Mouse (Mus musculus): ENCODE measurements around the gene Rnf145.

Rnf145 gene

GRCm38 (mm10) chr11:44510371-44510770 lies 8.4 kb upstream of the Rnf145 start:
- DNase-seq = no peak

- DNase-seq = no peak
These were observed 6.4 kb upstream of the Rnf145 start for GRCm38 (mm10) chr11:44512044-44513025.

DNA sequence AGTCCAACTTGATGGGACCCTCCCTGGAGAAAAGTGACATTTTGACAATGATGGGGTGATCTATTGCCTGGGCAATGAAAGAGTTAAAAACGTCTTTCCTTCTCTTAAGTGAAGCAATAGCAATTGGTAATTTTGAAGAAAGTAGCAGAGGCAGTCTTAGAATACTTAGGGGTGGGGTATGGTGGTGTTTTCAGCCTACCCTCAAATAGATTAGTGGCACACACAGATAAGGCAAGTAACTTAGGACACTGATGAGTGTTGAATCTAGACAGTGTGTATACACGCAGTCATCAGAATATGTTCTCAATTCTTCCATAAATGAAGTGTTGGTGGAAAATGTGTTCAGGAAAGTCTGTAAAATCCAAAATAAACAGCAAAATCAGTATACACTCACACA lies 5.7 kb upstream of the Rnf145 start:
- no peak for DNase-seq

- DNase-seq = no peak
These were observed 4.1 kb upstream of the Rnf145 start for GRCm38 (mm10) chr11:44514666-44515065.

DNA sequence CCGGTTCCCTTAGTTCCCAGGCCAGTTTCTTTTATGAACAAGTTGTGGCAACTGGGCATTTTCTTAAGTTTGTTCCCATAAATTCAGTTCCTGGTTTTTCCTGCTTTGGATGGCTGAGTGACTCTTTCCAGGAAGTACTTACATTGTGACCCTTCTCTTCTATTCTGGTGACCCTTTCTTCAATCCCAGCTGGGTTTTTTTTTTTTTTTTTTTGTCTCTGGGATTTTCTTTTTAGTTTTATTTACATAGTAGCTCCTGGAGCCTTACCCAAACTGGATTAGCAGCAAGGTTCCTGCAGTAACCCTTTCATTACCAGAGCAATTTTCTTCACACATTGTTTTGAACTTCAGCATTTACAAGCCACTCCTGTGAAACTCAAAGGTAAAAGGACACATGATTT lies 2.4 kb upstream of the Rnf145 start:
- no peak for DNase-seq

DNA sequence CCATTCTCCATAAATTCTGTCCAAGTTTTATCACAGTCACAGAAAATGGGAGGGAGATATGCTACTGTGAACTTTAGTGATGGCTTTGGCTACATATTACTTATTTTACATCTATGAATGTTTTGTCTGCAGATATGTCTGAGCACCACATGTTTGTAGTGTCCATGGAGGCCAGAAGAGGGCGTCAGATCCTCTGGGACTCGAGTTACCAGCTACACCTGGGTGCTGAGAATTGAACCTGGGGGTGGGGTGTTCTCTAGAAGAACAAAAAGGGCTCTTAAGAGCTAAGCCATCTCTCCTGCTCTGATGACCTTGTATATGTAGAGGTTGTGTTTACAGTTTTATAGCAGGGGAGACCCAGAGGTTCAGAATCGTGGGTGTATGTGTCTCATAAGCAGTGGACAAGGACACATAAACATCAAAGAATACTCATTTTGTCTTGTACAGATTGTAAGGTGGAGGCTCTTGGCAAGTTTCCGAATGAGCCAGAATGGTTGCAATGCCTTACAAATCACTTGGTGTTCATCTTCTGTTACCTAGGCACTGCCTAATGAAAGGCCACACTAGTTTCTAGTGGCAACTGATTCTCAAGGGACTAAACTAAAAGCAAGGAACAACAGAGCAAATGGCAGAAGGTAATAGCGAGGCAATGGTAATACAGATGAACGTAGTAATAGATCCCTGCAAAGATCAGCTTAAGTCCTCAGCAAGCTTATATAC lies 1.0 kb upstream of the Rnf145 start:
- DNase-seq = no peak

- DNase-seq = no peak
These were observed 559 bp downstream of the Rnf145 start for GRCm38 (mm10) chr11:44519096-44519949.

DNA sequence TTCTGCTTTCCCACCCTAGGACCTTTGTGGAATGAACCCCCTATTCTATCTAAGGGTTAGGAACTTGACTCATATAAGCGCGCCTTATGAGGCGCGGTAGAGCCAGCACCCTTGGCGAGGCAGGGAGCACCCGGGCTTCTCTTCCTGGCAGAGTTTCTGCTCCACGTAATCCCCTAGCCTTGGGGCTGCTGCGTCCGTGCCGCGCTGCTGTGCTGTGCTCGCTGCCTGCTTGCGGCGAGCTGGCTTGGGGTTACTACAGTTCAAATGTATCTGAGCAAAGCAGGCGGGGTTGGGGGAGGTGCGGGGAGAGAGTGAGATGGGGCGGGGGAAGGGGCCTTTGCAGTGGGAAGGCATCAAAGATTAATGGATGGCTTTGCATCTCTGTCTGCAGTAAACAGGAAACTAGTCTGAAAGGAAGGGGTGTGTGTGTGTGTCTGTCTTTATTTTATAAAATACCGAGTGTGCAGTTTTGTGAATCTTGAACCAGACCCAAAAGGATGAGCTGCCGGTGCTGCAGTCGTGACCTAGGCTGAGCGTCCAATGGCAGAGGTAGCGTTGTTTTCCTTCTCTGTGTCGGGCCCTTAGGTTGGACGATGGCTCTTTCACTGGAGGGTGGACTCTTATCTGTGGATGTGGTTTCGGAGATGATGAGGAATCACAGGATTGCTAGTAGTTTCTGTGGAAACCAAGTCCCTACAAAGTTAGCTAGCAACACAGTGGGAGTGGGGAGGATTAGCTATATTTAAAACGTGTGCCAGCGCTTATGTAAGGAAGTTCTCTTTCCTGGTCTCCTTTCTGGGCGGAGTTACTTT lies 1.4 kb downstream of the Rnf145 start:
- DNase-seq = peak; percentile 75 to 76

DNA sequence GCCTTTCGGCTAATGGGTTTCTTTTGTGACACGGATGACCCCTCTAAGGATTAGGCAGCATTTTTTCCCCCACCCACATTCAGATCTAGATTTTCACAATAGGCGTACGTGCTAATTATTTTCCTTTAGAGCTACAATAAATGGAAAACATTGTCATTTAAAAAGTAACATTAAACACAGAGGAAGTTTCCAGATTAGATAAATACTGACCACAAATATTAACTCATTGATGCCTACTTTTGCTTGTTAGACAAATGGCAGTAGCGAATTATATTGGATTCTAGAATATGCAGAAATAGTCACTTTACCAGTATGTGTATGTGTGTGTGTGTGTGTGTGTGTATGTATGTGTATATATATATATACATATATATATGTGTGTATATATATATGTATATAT lies 3.8 kb downstream of the Rnf145 start:
- DNase-seq = no peak

GRCm38 (mm10) chr11:44525765-44526164 lies 7.0 kb downstream of the Rnf145 start:
- no peak for DNase-seq

GRCm38 (mm10) chr11:44526654-44527263 lies 8.0 kb downstream of the Rnf145 start:
- peak in 1 of 2 experiments; percentile 50 for DNase-seq

GRCm38 (mm10) chr11:44528560-44529199 lies 9.9 kb downstream of the Rnf145 start:
- no peak for DNase-seq

- peak; percentile 70 to 73 for DNase-seq
These were observed 10.4 kb downstream of the Rnf145 start for GRCm38 (mm10) chr11:44529200-44529599.

DNA sequence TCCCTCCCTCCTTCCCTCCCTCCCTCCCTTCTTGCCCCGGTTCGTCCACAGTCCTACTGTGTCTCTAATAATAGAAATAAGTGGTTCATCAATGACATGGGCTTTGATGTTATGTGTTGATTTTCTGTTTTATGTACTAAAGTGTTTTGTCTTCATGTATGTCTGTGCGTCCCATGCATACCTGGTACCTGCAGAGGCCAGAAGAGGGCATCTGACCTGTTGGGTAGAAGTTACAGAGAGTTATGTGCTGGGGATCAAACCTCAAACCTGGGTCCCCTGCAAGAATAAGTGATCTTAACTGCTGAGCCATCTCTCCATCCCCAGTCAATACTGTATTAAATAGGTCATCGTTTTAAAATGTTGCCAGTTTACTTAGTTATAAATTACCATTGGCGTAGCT lies 11.0 kb downstream of the Rnf145 start:
- no peak for DNase-seq

DNA sequence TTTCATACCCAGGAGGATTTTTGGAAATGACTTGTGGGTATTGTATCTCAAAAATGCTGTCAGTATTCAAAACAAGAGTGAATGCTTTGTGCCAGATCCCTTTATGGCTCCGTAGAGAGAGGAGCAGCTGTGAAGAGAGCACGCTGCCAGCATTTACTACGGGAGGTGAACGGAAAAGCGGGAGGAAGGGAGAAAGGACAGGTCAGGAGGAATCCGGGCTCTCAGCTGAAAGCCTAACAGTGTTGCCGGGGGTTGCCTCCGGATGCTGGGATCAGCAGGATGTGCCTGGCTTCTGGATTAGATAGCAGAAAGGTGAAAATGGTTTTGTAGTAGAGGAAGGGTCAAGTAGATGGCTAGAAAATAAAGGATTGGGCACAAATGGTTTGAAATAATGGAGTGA lies 11.6 kb downstream of the Rnf145 start:
- DNase-seq = no peak

GRCm38 (mm10) chr11:44530867-44531266 lies 12.1 kb downstream of the Rnf145 start:
- DNase-seq = no peak

GRCm38 (mm10) chr11:44531617-44532016 lies 12.9 kb downstream of the Rnf145 start:
- peak; percentile 64 to 75 for DNase-seq

DNA sequence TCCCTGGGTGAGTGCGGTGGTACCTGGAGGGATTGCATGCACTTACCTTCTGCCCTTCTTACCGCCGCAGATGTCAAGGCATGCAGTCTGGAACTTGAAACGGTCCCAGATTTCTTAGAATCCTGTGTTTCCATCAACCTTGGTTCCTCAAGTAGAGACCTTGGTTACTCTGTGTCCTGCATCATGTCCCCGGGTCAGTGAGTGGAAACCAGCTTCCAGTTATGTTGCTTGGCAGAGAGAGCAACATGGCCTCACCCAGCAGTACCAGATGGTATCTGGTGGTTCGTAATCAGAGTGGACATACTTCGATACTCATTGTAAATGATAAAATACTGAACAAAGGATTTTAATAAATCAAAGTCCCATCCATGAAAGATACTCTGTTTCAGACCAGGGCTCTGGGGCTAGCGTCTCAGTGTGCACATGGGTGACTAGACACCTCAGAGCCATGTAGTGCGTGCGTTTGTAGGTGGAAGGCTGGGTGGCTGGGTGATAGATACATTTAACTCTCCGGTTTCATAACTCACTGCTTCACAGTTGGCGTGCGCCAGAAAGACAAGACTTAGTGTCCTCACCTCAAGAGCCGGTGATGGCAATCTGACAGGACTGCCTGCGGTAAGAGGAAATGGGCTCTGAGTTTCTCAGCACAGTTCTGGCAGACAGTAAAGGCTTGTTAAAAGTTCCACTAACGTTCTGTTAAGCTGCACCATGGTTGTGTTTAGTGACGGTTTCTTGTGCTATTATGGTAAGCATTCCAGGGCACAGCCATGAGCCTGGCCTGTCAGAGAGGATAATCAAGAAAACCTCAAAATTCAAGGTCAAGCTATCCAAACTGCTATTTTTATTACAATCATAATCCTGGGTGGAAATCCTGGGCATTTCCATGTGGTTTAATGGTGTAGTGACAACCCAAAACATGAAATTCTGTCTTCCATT lies 14.3 kb downstream of the Rnf145 start:
- no peak for DNase-seq

DNA sequence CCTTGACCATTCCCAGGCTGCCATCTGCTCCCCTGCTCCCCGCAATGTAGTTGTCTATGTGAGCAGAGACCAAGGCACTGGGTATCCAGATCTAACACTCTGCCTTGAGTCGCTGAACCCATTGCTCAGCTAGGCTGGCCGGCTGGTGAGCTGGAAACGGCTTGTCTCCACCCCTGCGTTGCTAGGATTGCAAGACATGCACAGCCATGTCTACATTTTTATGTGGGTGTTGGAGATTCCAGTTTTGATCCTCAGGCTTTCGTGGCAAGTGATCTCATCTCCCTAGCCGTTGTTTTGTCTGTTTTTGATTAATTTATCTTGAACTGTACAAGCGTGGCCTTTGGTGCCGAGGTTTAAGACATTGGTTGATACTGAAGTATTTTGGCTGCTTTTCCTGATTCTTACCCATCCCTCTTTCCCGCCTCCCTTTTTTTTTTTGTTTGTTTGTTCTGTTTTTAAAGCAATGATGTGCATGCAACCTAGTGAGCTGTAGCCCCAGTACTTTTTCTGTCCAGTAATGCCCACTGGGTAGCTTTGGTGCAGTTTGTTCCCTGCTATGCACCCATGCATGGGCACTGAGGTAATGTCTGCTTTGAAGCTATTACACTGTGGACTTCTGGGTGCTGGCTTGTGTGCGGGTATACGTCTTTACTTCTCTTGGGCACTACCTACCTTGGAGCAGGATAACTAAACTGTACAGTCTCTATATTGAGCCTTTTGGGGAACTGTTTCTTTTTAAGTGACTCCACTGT lies 16.4 kb downstream of the Rnf145 start:
- DNase-seq = no peak

All from lung, adult 18-20 months (tissue).